In genomic region chr9:41735448-41736233, GRCm38 (mm10) we compare ENCODE assay signal across 8 mouse cellular contexts.
DNase-seq lines count a peak whose midpoint lies in the region; ATAC-seq and TF ChIP-seq lines count a peak whose summit lies in the region.

No protein-coding gene starts in this region.

- peak overlapping the region; percentile 52 for H3K9ac ChIP-seq in forebrain, embryonic 11.5 days (ENCODE audit: low read length)
- no peak overlapping the region; the same call in 1 of the 2 replicates for H3K9ac ChIP-seq in liver, embryonic 14.5 days (replicated peaks)

- peak overlapping the region; percentile 50 for H3K4me2 ChIP-seq in forebrain, embryonic 11.5 days (ENCODE audit: low read depth, low read length, severe bottlenecking)
- peak overlapping the region; percentile 45 for H3K4me2 ChIP-seq in liver, embryonic 14.5 days (ENCODE audit: low read depth)

- intact Hi-C loops in heart, postnatal 14 days (cut with DNase I), result loop anchor here (5.0 kb wide), 1 partner anchor 217 kb away; no protein-coding TSS in a partner anchor

- no peaks in the 10 kb centered on the region for H3K4me1 ChIP-seq in spleen, adult 2 months (ENCODE audit: control insufficient read depth, insufficient read depth, insufficient read length)
- H3K4me1 ChIP-seq in forebrain, embryonic 11.5 days (replicated peaks; ENCODE audit: control insufficient read depth, insufficient read depth, low read length), result peaks cover 13% of the 10 kb centered on the region
- H3K4me1 ChIP-seq in liver, embryonic 14.5 days (replicated peaks; ENCODE audit: control insufficient read depth in 2 of 2, insufficient read depth in 2 of 2, low read length in 1 of 2), result no peaks in the 10 kb centered on the region
- H3K4me1 ChIP-seq in olfactory bulb, adult 2 months (ENCODE audit: control insufficient read depth, insufficient read depth, low read length), result peaks cover 7% of the 10 kb centered on the region

- ATAC-seq in forebrain, embryonic 11.5 days (replicated peaks; ENCODE audit: low FRiP score), result peak; percentile 84
- no peak for ATAC-seq in liver, embryonic 14.5 days (ENCODE audit: insufficient read depth)

- H3K27me3 ChIP-seq in spleen, adult 2 months (ENCODE audit: control insufficient read depth, insufficient read depth, low read length), result no peaks in the 10 kb centered on the region
- no peaks in the 10 kb centered on the region for H3K27me3 ChIP-seq in forebrain, embryonic 11.5 days (ENCODE audit: control insufficient read depth, insufficient read depth, low read length)
- H3K27me3 ChIP-seq in liver, embryonic 14.5 days (ENCODE audit: control insufficient read depth, insufficient read depth, low read length), result no peaks in the 10 kb centered on the region; the same call in 1 of the 2 replicates

- 5% methylated on average over 22 of the region's 22 CpGs for WGBS in spleen, adult 2 months
- under 1% methylated on average over 22 of the region's 22 CpGs for WGBS in forebrain, embryonic 11.5 days
- WGBS in liver, embryonic 14.5 days (ENCODE audit: insufficient replicate concordance), result 4% methylated on average over 22 of the region's 22 CpGs
- 1% methylated on average over 22 of the region's 22 CpGs for WGBS in olfactory bulb, adult 2 months

- no peak overlapping the region for H3K27ac ChIP-seq in spleen, adult 2 months (ENCODE audit: insufficient read depth, low read length)
- H3K27ac ChIP-seq in forebrain, embryonic 11.5 days (ENCODE audit: low read depth, low read length), result peak overlapping the region; percentile 95
- no peak overlapping the region for H3K27ac ChIP-seq in liver, embryonic 14.5 days
- peak overlapping the region; percentile 45 for H3K27ac ChIP-seq in olfactory bulb, adult 2 months (ENCODE audit: insufficient read depth, low read depth, low read length)

- H3K4me3 ChIP-seq in spleen, adult 2 months (ENCODE audit: extremely low read depth, insufficient read depth, insufficient read length), result 0 out of 2 replicates have a peak overlapping the region, but pooled peaks have one; percentile 7
- H3K4me3 ChIP-seq in forebrain, embryonic 11.5 days (ENCODE audit: low read depth, low read length), result peak overlapping the region; percentile 23
- peak overlapping the region in 1 of 2 experiments; percentile 27; a peak in 1 of 4 replicates for H3K4me3 ChIP-seq in liver, embryonic 14.5 days (ENCODE audit: insufficient read depth in 1 of 2, low read depth in 2 of 2, low read length in 2 of 2)
- H3K4me3 ChIP-seq in olfactory bulb, adult 2 months (ENCODE audit: insufficient read depth, low read depth, low read length), result peak overlapping the region; percentile 48

- TF ChIP-seq EP300 in liver, embryonic 14.5 days (IDR thresholded peaks at IDR 0.05; ENCODE audit: low read depth), result no peak

- no peak for DNase-seq in spleen, adult 2 months (ENCODE audit: low read depth in 1 of 2, low spot score in 2 of 2)
- DNase-seq in spleen, adult 12 weeks (ENCODE audit: low spot score), result no peak
- peak; percentile 87 for DNase-seq in forebrain, embryonic 11.5 days (ENCODE audit: low spot score)
- DNase-seq in heart, postnatal 14 days, result peak; percentile 29 to 37
- DNase-seq in layer of hippocampus, adult 11-12 months (ENCODE audit: low spot score), result peak; percentile 70
- no peak for DNase-seq in liver, embryonic 14.5 days (ENCODE audit: low read depth in 3 of 3, low spot score in 3 of 3)
- DNase-seq in thymus, postnatal 4 days, result no peak

- TF ChIP-seq CTCF in spleen, adult 2 months (IDR thresholded peaks at IDR 0.05; ENCODE audit: extremely low read depth, insufficient read depth, insufficient read length, insufficient replicate concordance), result no peak
- no peak for TF ChIP-seq CTCF in liver, embryonic 14.5 days (IDR thresholded peaks at IDR 0.05; ENCODE audit: low read depth)
- no peak for TF ChIP-seq CTCF in olfactory bulb, adult 2 months (IDR thresholded peaks at IDR 0.05; ENCODE audit: insufficient read depth, low read depth, low read length)

- H3K9me3 ChIP-seq in forebrain, embryonic 11.5 days (ENCODE audit: control insufficient read depth, low read length), result no peaks in the 10 kb centered on the region
- H3K9me3 ChIP-seq in liver, embryonic 14.5 days (ENCODE audit: control insufficient read depth, low read length), result no peaks in the 10 kb centered on the region

- no peak for TF ChIP-seq POLR2A in spleen, adult 2 months (IDR thresholded peaks at IDR 0.05; ENCODE audit: low read depth, low read length)
- no peak for TF ChIP-seq POLR2A in olfactory bulb, adult 2 months (IDR thresholded peaks at IDR 0.05; ENCODE audit: insufficient read depth, low read depth, low read length)

- H3K36me3 ChIP-seq in spleen, adult 2 months (ENCODE audit: control insufficient read depth, insufficient read depth, low read length), result no peaks in the 10 kb centered on the region
- no peaks in the 10 kb centered on the region for H3K36me3 ChIP-seq in forebrain, embryonic 11.5 days (ENCODE audit: control insufficient read depth, insufficient read depth, low read length)
- H3K36me3 ChIP-seq in liver, embryonic 14.5 days (replicated peaks; ENCODE audit: control insufficient read depth, insufficient read depth, low read depth), result no peaks in the 10 kb centered on the region

Comparison
In these comparisons a context has a peak if more than half of its experiments do, and no peak if none do; other contexts are left out.
1. DNase-seq: peak in forebrain, embryonic 11.5 days (single experiment), heart, postnatal 14 days (2 of 2) and layer of hippocampus, adult 11-12 months (single experiment); none in spleen, adult 2 months (0 of 2), spleen, adult 12 weeks (single experiment), liver, embryonic 14.5 days (0 of 3) and thymus, postnatal 4 days (single experiment).
2. H3K27ac ChIP-seq: peak in forebrain, embryonic 11.5 days (single experiment) and olfactory bulb, adult 2 months (single experiment); none in spleen, adult 2 months (single experiment) and liver, embryonic 14.5 days (single experiment).